Mouse (Mus musculus) bone marrow, adult 2 months (tissue): ENCODE measurements around the gene Pacrg.

ENCODE experiments used
- CTCF ChIP-seq: fragments of 200-500 bp; IDR thresholded peaks from 2 replicates; pipeline ENCODE4 v1.5.1; 2011; ENCODE audit warnings: low read length, control low read depth; ENCODE audit not compliant: control insufficient read depth, insufficient read depth
- POLR2A ChIP-seq: fragments of 200-500 bp; IDR thresholded peaks from 2 replicates; pipeline ENCODE4 v1.6.1; 2011; ENCODE audit warnings: low read depth, mild to moderate bottlenecking, control low read depth, low read length, borderline replicate concordance; ENCODE audit not compliant: control insufficient read depth

DNA sequence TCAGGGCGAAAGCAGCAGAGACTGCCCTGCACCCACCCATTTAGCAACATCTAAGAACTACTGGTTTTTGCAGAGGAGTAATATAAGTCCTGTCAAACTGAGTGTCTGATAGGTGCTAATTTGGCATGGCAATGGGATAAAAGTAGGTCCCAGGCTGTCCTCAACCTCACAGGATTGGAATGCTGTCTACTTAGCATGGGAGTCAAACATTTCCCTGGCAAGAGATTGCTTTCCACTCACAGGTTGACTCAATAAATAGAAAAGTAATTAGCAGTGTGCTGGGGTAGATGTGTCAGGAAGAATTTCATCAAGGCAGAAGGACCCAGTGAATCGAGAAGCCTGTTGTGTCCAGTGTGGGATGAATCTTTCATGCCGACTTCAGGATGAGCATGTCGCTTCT is 479.4 kb downstream of the Pacrg start:
- TF ChIP-seq CTCF (no peak), POLR2A (no peak)
